ENCODE assay signal across 13 mouse cellular contexts in genomic region chr1:152702920-152703319, GRCm38 (mm10). TPM values are rescaled to one million over a fixed set of nuclear protein-coding genes. Genes with fewer than 3 reads are reported as not detected.
A peak's percentile ranks its signal among the peaks of the same experiment; 100 is the strongest.
DNase-seq lines count a peak whose midpoint lies in the region; ATAC-seq lines count a peak whose summit lies in the region.
"Had no signal": no experiment of that assay in that cellular context is flagged by ENCODE, and none has a peak within 500 bp of the region (broad histone marks: within the 10 kb centered on the region; RNA-seq: fewer than 3 reads in every experiment).

No protein-coding gene starts in this region.

- no peaks in the 10 kb centered on the region for H3K9me3 ChIP-seq in forebrain, embryonic 13.5 days (replicated peaks)
- H3K9me3 ChIP-seq in forebrain, embryonic 11.5 days (ENCODE audit: control insufficient read depth, low read length), result no peaks in the 10 kb centered on the region
- H3K9me3 ChIP-seq in midbrain, embryonic 11.5 days (ENCODE audit: control insufficient read depth, low read length), result no peaks in the 10 kb centered on the region
- H3K9me3 ChIP-seq in midbrain, embryonic 10.5 days (replicated peaks), result no peaks in the 10 kb centered on the region
- H3K9me3 ChIP-seq: liver, embryonic 15.5 days had no signal

- H3K4me2 ChIP-seq in forebrain, embryonic 13.5 days, result peak overlapping the region; percentile 3; the same call in 1 of the 2 replicates
- H3K4me2 ChIP-seq in forebrain, embryonic 11.5 days (ENCODE audit: low read depth, low read length, severe bottlenecking), result no peak overlapping the region
- no peak overlapping the region for H3K4me2 ChIP-seq in midbrain, embryonic 11.5 days
- H3K4me2 ChIP-seq: liver, embryonic 15.5 days had no signal

- intact Hi-C loops in heart, postnatal 36 days (cut with DNase I), result no loop called here

- peak; percentile 70; the same call in 1 of the 2 replicates for ATAC-seq in forebrain, embryonic 13.5 days
- no peak for ATAC-seq in forebrain, embryonic 11.5 days (replicated peaks; ENCODE audit: low FRiP score)
- ATAC-seq in midbrain, embryonic 11.5 days (ENCODE audit: low FRiP score), result 0 out of 2 replicates have a peak, but pooled peaks have one; percentile 38
- ATAC-seq: intestine, embryonic 16.5 days had no signal

- no peak overlapping the region for H3K9ac ChIP-seq in forebrain, embryonic 13.5 days
- H3K9ac ChIP-seq in forebrain, embryonic 11.5 days (ENCODE audit: low read length), result no peak overlapping the region
- no peak overlapping the region for H3K9ac ChIP-seq in midbrain, embryonic 11.5 days (ENCODE audit: low read length)
- H3K9ac ChIP-seq: liver, embryonic 15.5 days had no signal

- H3K4me1 ChIP-seq in forebrain, embryonic 13.5 days, result no peaks in the 10 kb centered on the region
- no peaks in the 10 kb centered on the region for H3K4me1 ChIP-seq in forebrain, embryonic 11.5 days (replicated peaks; ENCODE audit: control insufficient read depth, insufficient read depth, low read length)
- no peaks in the 10 kb centered on the region for H3K4me1 ChIP-seq in midbrain, embryonic 11.5 days (ENCODE audit: control insufficient read depth, insufficient read depth, low read length)
- H3K4me1 ChIP-seq in midbrain, embryonic 10.5 days, result peaks cover 6% of the 10 kb centered on the region
- H3K4me1 ChIP-seq: liver, embryonic 15.5 days had no signal

- no peak overlapping the region for H3K27ac ChIP-seq in forebrain, embryonic 13.5 days
- no peak overlapping the region for H3K27ac ChIP-seq in forebrain, embryonic 11.5 days (ENCODE audit: low read depth, low read length)
- H3K27ac ChIP-seq in midbrain, embryonic 11.5 days (ENCODE audit: low read depth, low read length), result no peak overlapping the region
- H3K27ac ChIP-seq in midbrain, embryonic 10.5 days (replicated peaks), result no peak overlapping the region
- H3K27ac ChIP-seq: liver, embryonic 15.5 days had no signal

- 36% methylated on average over 6 of the region's 6 CpGs for WGBS in forebrain, embryonic 13.5 days
- WGBS in forebrain, embryonic 11.5 days, result 46% methylated on average over 6 of the region's 6 CpGs
- 54% methylated on average over 6 of the region's 6 CpGs for WGBS in midbrain, embryonic 11.5 days
- 72% methylated on average over 6 of the region's 6 CpGs for WGBS in midbrain, embryonic 10.5 days

- DNase-seq in forebrain, embryonic 11.5 days (ENCODE audit: low spot score), result no peak
- peak; percentile 80 for DNase-seq in midbrain, embryonic 11.5 days (ENCODE audit: low spot score, missing footprints)
- DNase-seq in midbrain, embryonic 10.5 days (ENCODE audit: low spot score), result no peak
- DNase-seq in heart, postnatal 36 days, result peak; percentile 10 to 39
- peak; percentile 65 for DNase-seq in testis, postnatal 14 days (ENCODE audit: low spot score)
- DNase-seq in thymus, postnatal 0 days (ENCODE audit: low spot score), result no peak
- no peak for DNase-seq in embryo, embryonic 11 days

- H3K27me3 ChIP-seq in forebrain, embryonic 13.5 days, result no peaks in the 10 kb centered on the region
- no peaks in the 10 kb centered on the region for H3K27me3 ChIP-seq in forebrain, embryonic 11.5 days (ENCODE audit: control insufficient read depth, insufficient read depth, low read length)
- H3K27me3 ChIP-seq in midbrain, embryonic 11.5 days (ENCODE audit: control insufficient read depth, insufficient read depth, low read length), result no peaks in the 10 kb centered on the region
- H3K27me3 ChIP-seq in midbrain, embryonic 10.5 days (ENCODE audit: low read depth, poor library complexity, severe bottlenecking), result no peaks in the 10 kb centered on the region
- H3K27me3 ChIP-seq: liver, embryonic 15.5 days had no signal

- no peak overlapping the region for H3K4me3 ChIP-seq in forebrain, embryonic 13.5 days
- no peak overlapping the region for H3K4me3 ChIP-seq in forebrain, embryonic 11.5 days (ENCODE audit: low read depth, low read length)
- no peak overlapping the region for H3K4me3 ChIP-seq in midbrain, embryonic 11.5 days (ENCODE audit: low read depth, low read length)
- H3K4me3 ChIP-seq in midbrain, embryonic 10.5 days, result no peak overlapping the region
- H3K4me3 ChIP-seq: liver, embryonic 15.5 days had no signal

- H3K36me3 ChIP-seq in forebrain, embryonic 13.5 days (ENCODE audit: poor library complexity, severe bottlenecking), result no peaks in the 10 kb centered on the region
- H3K36me3 ChIP-seq in forebrain, embryonic 11.5 days (ENCODE audit: control insufficient read depth, insufficient read depth, low read length), result no peaks in the 10 kb centered on the region
- no peaks in the 10 kb centered on the region for H3K36me3 ChIP-seq in midbrain, embryonic 11.5 days (ENCODE audit: control insufficient read depth, insufficient read depth, low read length)
- H3K36me3 ChIP-seq in midbrain, embryonic 10.5 days, result no peaks in the 10 kb centered on the region
- H3K36me3 ChIP-seq: liver, embryonic 15.5 days had no signal

RNA-seq across cellular contexts. Expression of gene Apobec4, which starts 47.4 kb away (rescaled TPM):
- 0.14 TPM in 1 of 2 replicates, not detected in the other for polyA plus RNA-seq in forebrain, embryonic 13.5 days (2015; fragmentation: Nextera tagmentation; extraction: Ambion mirVana)
- not detected in 2 replicates for polyA plus RNA-seq in forebrain, embryonic 11.5 days (2014; fragmentation: Nextera tagmentation; extraction: Ambion mirVana)
- not detected in 2 replicates for polyA plus RNA-seq in midbrain, embryonic 11.5 days (2014; fragmentation: Nextera tagmentation; extraction: Ambion mirVana)
- not detected in 2 replicates for polyA plus RNA-seq in midbrain, embryonic 10.5 days (2016; fragmentation: Nextera tagmentation; extraction: Ambion mirVana)
- total RNA-seq in heart, postnatal 36 days (2021), result not detected
- polyA plus RNA-seq in thymus, postnatal 0 days (2015; fragmentation: Nextera tagmentation; extraction: Ambion mirVana), result not detected in 2 replicates
- total RNA-seq: common myeloid progenitor, adult 5-6 weeks; neutrophil, adult 5-6 weeks had no signal
- polyA plus RNA-seq: intestine, embryonic 16.5 days; liver, embryonic 15.5 days; spleen, adult 2 months had no signal

Comparison
In these comparisons a context has a peak if more than half of its experiments do, and no peak if none do; other contexts are left out.
1. DNase-seq: peak in midbrain, embryonic 11.5 days (single experiment), heart, postnatal 36 days (2 of 2) and testis, postnatal 14 days (single experiment); none in forebrain, embryonic 11.5 days (single experiment), midbrain, embryonic 10.5 days (single experiment), thymus, postnatal 0 days (single experiment) and embryo, embryonic 11 days (single experiment).